Mouse (Mus musculus): ENCODE measurements around the gene Ralgps1. TPM values are rescaled to one million over a fixed set of nuclear protein-coding genes. Genes with fewer than 3 reads are reported as not detected.

The Ralgps1 gene
- polyA plus RNA-seq, 1 experiment from 2014 or later = 8.0 TPM

- no peaks in the 10 kb centered on the region for H3K9me3 ChIP-seq (replicated peaks; ENCODE audit: control insufficient read depth, low read length)
- H3K36me3 ChIP-seq (ENCODE audit: control insufficient read depth, insufficient read depth, low read length) = no peaks in the 10 kb centered on the region
- H3K4me3 ChIP-seq (replicated peaks; ENCODE audit: low read length) = no peak overlapping the region
- H3K4me1 ChIP-seq (ENCODE audit: control insufficient read depth, insufficient read depth, low read length) = peaks cover 20% of the 10 kb centered on the region
- no peaks in the 10 kb centered on the region for H3K27me3 ChIP-seq (ENCODE audit: control insufficient read depth, insufficient read depth, low read length)
- H3K9ac ChIP-seq (ENCODE audit: low read length) = no peak overlapping the region
- H3K4me2 ChIP-seq (ENCODE audit: low read depth, low read length) = no peak overlapping the region
- WGBS = 87% methylated on average over 3 of the region's 3 CpGs
- no peak for ATAC-seq (ENCODE audit: insufficient read depth, low FRiP score)
- H3K27ac ChIP-seq (ENCODE audit: low read length) = no peak overlapping the region
These were observed 204.2 kb downstream of the Ralgps1 start for GRCm38 (mm10) chr2:33167060-33167459.

DNA sequence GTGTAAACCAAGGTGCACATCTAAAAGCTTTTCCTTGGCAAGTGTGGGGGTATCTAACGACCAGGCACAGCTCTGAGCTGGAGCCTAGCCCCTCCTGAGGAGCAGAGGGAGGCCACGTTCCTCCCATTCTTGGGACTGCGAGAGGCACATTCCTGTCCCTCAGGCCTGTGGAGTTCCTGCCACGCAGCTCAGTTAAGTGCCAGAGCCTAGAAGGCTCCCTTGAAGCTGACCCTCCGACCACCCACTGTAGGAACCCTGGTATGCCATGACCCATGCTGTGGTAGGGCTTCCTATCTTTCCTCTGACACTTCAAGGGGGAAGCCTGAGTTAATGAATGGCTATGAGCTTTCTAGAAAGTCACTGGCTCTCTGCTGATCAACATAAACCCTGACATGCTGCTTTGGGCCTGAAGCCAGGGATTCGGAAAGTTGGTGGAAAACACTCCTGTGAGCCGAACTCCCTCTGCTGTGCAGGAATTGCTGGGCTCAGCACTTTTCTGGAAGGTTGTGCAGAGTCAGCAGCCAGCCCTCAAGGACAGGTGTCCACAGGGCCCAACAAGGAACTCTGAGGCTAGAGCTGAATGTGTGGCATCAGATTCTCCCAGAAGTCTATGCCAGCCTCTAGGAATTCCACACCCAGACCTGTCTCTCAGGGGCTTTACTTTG is 205.4 kb downstream of the Ralgps1 start:
- ATAC-seq (ENCODE audit: insufficient read depth, low FRiP score) = peak; percentile 70; the same call in 1 of the 2 replicates
- peak overlapping the region; percentile 70 for H3K27ac ChIP-seq (ENCODE audit: low read length)

GRCm38 (mm10) chr2:33165229-33165628 is 206.1 kb downstream of the Ralgps1 start:
- Histone ChIP-seq H3K9me3 (replicated peaks; ENCODE audit: control insufficient read depth, low read length) (no peaks in the 10 kb centered on the region), H3K4me1 (ENCODE audit: control insufficient read depth, insufficient read depth, low read length) (peaks cover 20% of the 10 kb centered on the region), H3K27ac (ENCODE audit: low read length) (peak overlapping the region; percentile 70), H3K4me3 (replicated peaks; ENCODE audit: low read length) (no peak overlapping the region), H3K4me2 (ENCODE audit: low read depth, low read length) (no peak overlapping the region), H3K9ac (ENCODE audit: low read length) (peak overlapping the region; percentile 29; the same call in 1 of the 2 replicates), H3K27me3 (ENCODE audit: control insufficient read depth, insufficient read depth, low read length) (no peaks in the 10 kb centered on the region), H3K36me3 (ENCODE audit: control insufficient read depth, insufficient read depth, low read length) (no peaks in the 10 kb centered on the region)
- no peak for ATAC-seq (ENCODE audit: insufficient read depth, low FRiP score)
- 58% methylated on average over 4 of the region's 4 CpGs for WGBS

More for the DNA sequence above, 205.4 kb downstream of the Ralgps1 start:
- H3K27me3 ChIP-seq (ENCODE audit: control insufficient read depth, insufficient read depth, low read length) = no peaks in the 10 kb centered on the region
- no peak overlapping the region for H3K4me3 ChIP-seq (replicated peaks; ENCODE audit: low read length)
- H3K9ac ChIP-seq (ENCODE audit: low read length) = peak overlapping the region; percentile 29; the same call in 1 of the 2 replicates
- no peaks in the 10 kb centered on the region for H3K36me3 ChIP-seq (ENCODE audit: control insufficient read depth, insufficient read depth, low read length)
- no peak overlapping the region for H3K4me2 ChIP-seq (ENCODE audit: low read depth, low read length)
- WGBS = 31% methylated on average over 7 of the region's 7 CpGs
- H3K4me1 ChIP-seq (ENCODE audit: control insufficient read depth, insufficient read depth, low read length) = peaks cover 20% of the 10 kb centered on the region
- no peaks in the 10 kb centered on the region for H3K9me3 ChIP-seq (replicated peaks; ENCODE audit: control insufficient read depth, low read length)

GRCm38 (mm10) chr2:33164646-33165045 is 206.6 kb downstream of the Ralgps1 start:
- WGBS = 47% methylated on average over 3 of the region's 3 CpGs
- no peak overlapping the region for H3K4me3 ChIP-seq (replicated peaks; ENCODE audit: low read length)
- no peak overlapping the region for H3K9ac ChIP-seq (ENCODE audit: low read length)
- H3K27ac ChIP-seq (ENCODE audit: low read length) = peak overlapping the region; percentile 70; the same call in 1 of the 2 replicates
- no peaks in the 10 kb centered on the region for H3K9me3 ChIP-seq (replicated peaks; ENCODE audit: control insufficient read depth, low read length)
- peaks cover 20% of the 10 kb centered on the region for H3K4me1 ChIP-seq (ENCODE audit: control insufficient read depth, insufficient read depth, low read length)
- ATAC-seq (ENCODE audit: insufficient read depth, low FRiP score) = no peak
- no peak overlapping the region for H3K4me2 ChIP-seq (ENCODE audit: low read depth, low read length)
- no peaks in the 10 kb centered on the region for H3K27me3 ChIP-seq (ENCODE audit: control insufficient read depth, insufficient read depth, low read length)
- H3K36me3 ChIP-seq (ENCODE audit: control insufficient read depth, insufficient read depth, low read length) = no peaks in the 10 kb centered on the region

- ATAC-seq (ENCODE audit: insufficient read depth, low FRiP score) = no peak
- 80% methylated on average over 2 of the region's 2 CpGs for WGBS
- no peak overlapping the region for H3K27ac ChIP-seq (ENCODE audit: low read length)
- H3K9me3 ChIP-seq (replicated peaks; ENCODE audit: control insufficient read depth, low read length) = no peaks in the 10 kb centered on the region
- no peak overlapping the region for H3K4me3 ChIP-seq (replicated peaks; ENCODE audit: low read length)
- no peak overlapping the region for H3K9ac ChIP-seq (ENCODE audit: low read length)
- H3K4me1 ChIP-seq (ENCODE audit: control insufficient read depth, insufficient read depth, low read length) = peaks cover 20% of the 10 kb centered on the region
- no peaks in the 10 kb centered on the region for H3K27me3 ChIP-seq (ENCODE audit: control insufficient read depth, insufficient read depth, low read length)
- H3K4me2 ChIP-seq (ENCODE audit: low read depth, low read length) = no peak overlapping the region
- H3K36me3 ChIP-seq (ENCODE audit: control insufficient read depth, insufficient read depth, low read length) = no peaks in the 10 kb centered on the region
These were observed 209.2 kb downstream of the Ralgps1 start for GRCm38 (mm10) chr2:33162126-33162525.

DNA sequence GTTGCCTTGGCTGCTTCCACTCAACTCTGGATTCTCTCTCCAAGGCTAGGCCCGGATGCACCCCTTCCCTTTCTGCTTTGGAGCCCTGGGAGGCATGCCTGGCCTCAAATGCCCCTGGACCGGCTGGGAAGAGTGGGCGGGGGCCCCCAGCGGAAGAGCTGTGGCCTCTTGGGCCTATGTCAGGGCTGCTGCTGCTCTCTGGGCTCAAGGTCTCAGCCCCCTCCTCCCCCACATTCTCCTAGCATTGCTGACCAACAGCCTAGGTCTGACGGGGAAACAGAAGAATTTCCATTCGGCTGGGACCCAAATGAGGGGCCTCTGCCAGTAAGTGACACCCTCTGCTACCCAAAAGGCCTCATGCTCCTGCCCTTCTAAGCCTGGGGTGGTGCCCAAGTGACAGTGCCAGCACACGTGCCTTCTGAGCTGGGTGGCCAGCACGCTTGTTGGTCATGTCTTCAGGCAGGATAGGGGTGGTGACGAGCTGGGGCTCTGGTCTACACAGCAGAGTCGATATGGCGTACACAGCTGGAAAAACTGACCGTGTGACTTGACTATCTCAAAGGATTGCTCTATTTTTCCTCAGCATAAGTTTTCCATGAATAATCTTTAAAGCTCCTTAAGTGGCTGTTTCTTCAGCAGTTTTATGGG is 210.8 kb downstream of the Ralgps1 start:
- Histone ChIP-seq H3K9me3 (replicated peaks; ENCODE audit: control insufficient read depth, low read length) (no peaks in the 10 kb centered on the region), H3K27me3 (ENCODE audit: control insufficient read depth, insufficient read depth, low read length) (no peaks in the 10 kb centered on the region), H3K4me3 (replicated peaks; ENCODE audit: low read length) (no peak overlapping the region), H3K4me1 (ENCODE audit: control insufficient read depth, insufficient read depth, low read length) (peaks cover 11% of the 10 kb centered on the region), H3K9ac (ENCODE audit: low read length) (no peak overlapping the region), H3K4me2 (ENCODE audit: low read depth, low read length) (no peak overlapping the region), H3K27ac (ENCODE audit: low read length) (no peak overlapping the region), H3K36me3 (ENCODE audit: control insufficient read depth, insufficient read depth, low read length) (no peaks in the 10 kb centered on the region)
- 69% methylated on average over 12 of the region's 12 CpGs for WGBS
- ATAC-seq (ENCODE audit: insufficient read depth, low FRiP score) = no peak

DNA sequence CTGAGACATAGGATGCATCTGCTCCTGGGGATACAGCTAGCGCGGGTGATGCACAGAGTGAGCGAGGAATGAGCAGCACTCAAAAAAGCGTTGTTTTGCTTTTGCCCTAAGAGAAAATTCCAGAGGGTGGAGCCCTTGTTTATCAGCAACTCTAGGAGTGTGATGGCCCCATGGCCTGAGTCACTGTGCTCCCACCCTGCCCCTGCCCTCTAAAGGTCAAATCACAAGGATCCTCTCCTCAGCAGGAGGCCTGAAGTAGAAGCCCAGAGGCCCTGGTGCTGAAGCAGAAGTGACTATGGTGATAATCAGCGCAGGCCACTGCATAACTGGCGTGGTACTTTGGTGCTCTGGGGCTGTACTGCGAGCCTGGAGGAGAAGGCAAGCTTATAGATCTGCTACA is 211.7 kb downstream of the Ralgps1 start:
- Histone ChIP-seq H3K4me1 (ENCODE audit: control insufficient read depth, insufficient read depth, low read length) (peaks cover 3% of the 10 kb centered on the region), H3K9me3 (replicated peaks; ENCODE audit: control insufficient read depth, low read length) (no peaks in the 10 kb centered on the region), H3K4me2 (ENCODE audit: low read depth, low read length) (no peak overlapping the region), H3K9ac (ENCODE audit: low read length) (no peak overlapping the region), H3K27me3 (ENCODE audit: control insufficient read depth, insufficient read depth, low read length) (no peaks in the 10 kb centered on the region), H3K4me3 (replicated peaks; ENCODE audit: low read length) (no peak overlapping the region), H3K36me3 (ENCODE audit: control insufficient read depth, insufficient read depth, low read length) (no peaks in the 10 kb centered on the region), H3K27ac (ENCODE audit: low read length) (no peak overlapping the region)
- WGBS = 86% methylated on average over 7 of the region's 7 CpGs
- no peak for ATAC-seq (ENCODE audit: insufficient read depth, low FRiP score)

DNA sequence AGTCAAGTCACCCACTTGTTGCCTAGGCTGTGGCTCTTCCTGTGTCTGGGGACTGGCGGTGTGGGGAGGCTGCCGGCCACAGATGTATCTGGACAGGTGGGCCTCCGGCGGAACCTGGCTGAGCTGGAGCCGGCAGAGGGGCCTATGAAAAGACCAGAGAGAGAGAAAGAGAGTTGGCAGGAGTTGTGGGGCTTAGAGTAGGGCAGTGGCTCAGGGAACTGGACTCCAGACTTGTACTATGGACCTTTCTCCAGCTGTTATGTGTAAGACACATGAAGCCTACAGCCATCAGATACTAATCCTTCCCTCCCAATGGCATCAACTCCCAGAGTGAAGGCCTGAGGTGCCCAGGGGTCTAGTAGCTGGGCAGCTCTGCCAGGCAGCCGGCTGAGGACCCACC is 212.4 kb downstream of the Ralgps1 start:
- Histone ChIP-seq H3K27ac (ENCODE audit: low read length) (no peak overlapping the region), H3K27me3 (ENCODE audit: control insufficient read depth, insufficient read depth, low read length) (no peaks in the 10 kb centered on the region), H3K4me3 (replicated peaks; ENCODE audit: low read length) (no peak overlapping the region), H3K9me3 (replicated peaks; ENCODE audit: control insufficient read depth, low read length) (no peaks in the 10 kb centered on the region), H3K4me1 (ENCODE audit: control insufficient read depth, insufficient read depth, low read length) (no peaks in the 10 kb centered on the region), H3K4me2 (ENCODE audit: low read depth, low read length) (no peak overlapping the region), H3K9ac (ENCODE audit: low read length) (no peak overlapping the region), H3K36me3 (ENCODE audit: control insufficient read depth, insufficient read depth, low read length) (no peaks in the 10 kb centered on the region)
- no peak for ATAC-seq (ENCODE audit: insufficient read depth, low FRiP score)
- 85% methylated on average over 6 of the region's 6 CpGs for WGBS

- no peak overlapping the region for H3K9ac ChIP-seq (ENCODE audit: low read length)
- H3K27ac ChIP-seq (ENCODE audit: low read length) = no peak overlapping the region
- no peaks in the 10 kb centered on the region for H3K4me1 ChIP-seq (ENCODE audit: control insufficient read depth, insufficient read depth, low read length)
- no peaks in the 10 kb centered on the region for H3K9me3 ChIP-seq (replicated peaks; ENCODE audit: control insufficient read depth, low read length)
- H3K36me3 ChIP-seq (ENCODE audit: control insufficient read depth, insufficient read depth, low read length) = no peaks in the 10 kb centered on the region
- H3K4me3 ChIP-seq (replicated peaks; ENCODE audit: low read length) = no peak overlapping the region
- ATAC-seq (ENCODE audit: insufficient read depth, low FRiP score) = no peak
- no peaks in the 10 kb centered on the region for H3K27me3 ChIP-seq (ENCODE audit: control insufficient read depth, insufficient read depth, low read length)
- no peak overlapping the region for H3K4me2 ChIP-seq (ENCODE audit: low read depth, low read length)
- 67% methylated on average over 5 of the region's 5 CpGs for WGBS
These were observed 215.0 kb downstream of the Ralgps1 start for GRCm38 (mm10) chr2:33156283-33156781.
